Mouse (Mus musculus) heart, embryonic 10.5 days (tissue): ENCODE data around the gene Olfr391-ps. TPM values are rescaled to one million over a fixed set of nuclear protein-coding genes. Genes with fewer than 3 reads are reported as not detected.

Experiments
- DNase-seq: peaks from one replicate; pipeline ENCODE4 v3.0.0-alpha.2; 2017; ENCODE audit warnings: low spot score
- H3K27ac ChIP-seq: fragments of 300-500 bp; sonication (generic); 2 replicates; pipeline ENCODE4 v1.5.1; 2016; ENCODE audit warnings: mild to moderate bottlenecking
- H3K27me3 ChIP-seq: fragments of 300-500 bp; sonication (generic); 2 replicates; pipeline ENCODE4 v1.6.1; 2016; ENCODE audit warnings: mild to moderate bottlenecking; ENCODE audit not compliant: poor library complexity, insufficient read depth, severe bottlenecking
- H3K36me3 ChIP-seq: fragments of 300-500 bp; sonication (generic); 2 replicates; pipeline ENCODE4 v1.6.1; 2016; ENCODE audit warnings: mild to moderate bottlenecking, moderate library complexity
- H3K4me1 ChIP-seq: fragments of 300-500 bp; sonication (generic); 2 replicates; pipeline ENCODE4 v1.6.1; 2016; ENCODE audit warnings: mild to moderate bottlenecking
- H3K4me3 ChIP-seq: fragments of 300-500 bp; sonication (generic); 2 replicates; pipeline ENCODE4 v1.5.1; 2016; ENCODE audit warnings: mild to moderate bottlenecking, moderate library complexity
- H3K9me3 ChIP-seq: fragments of 300-500 bp; sonication (generic); 2 replicates; pipeline ENCODE4 v1.6.1; 2016; ENCODE audit warnings: mild to moderate bottlenecking, moderate library complexity
- WGBS: fragments of 180-500 bp; shearing (Covaris S2); methylation state at CpG from one replicate; pipeline ENCODE4 v1.1.7; 2016; 5-methylcytosine and 5-hydroxymethylcytosine counted together
- polyA plus RNA-seq: library from polyadenylated mRNA; unstranded; fragments of >200 nt; fragmentation: Nextera tagmentation; extraction: Ambion mirVana; gene quantifications from 2 replicates; pipeline ENCODE4 v1.2.1, GENCODE M21; 2016

The Olfr391-ps gene
- not detected in 2 replicates for polyA plus RNA-seq

DNA sequence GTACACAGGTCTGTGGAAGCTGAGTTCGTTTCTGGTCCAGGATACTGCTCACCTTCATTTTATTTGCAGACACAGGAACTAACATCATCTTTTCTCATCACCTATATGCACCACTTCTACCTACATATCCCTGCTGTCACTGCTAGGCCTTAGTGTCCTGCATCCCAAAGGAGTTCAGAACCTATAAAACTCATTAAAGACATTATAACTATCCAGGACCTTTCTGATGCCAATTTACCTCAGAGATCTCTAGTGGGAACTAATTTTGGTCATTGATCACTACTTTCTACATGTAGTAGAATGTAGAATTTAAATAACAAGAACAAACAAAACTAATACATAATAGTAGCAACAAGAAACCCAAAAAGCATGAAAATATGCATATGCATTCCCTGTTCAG is at the start of gene Olfr391-ps:
Gene Olfr391-ps, minus strand, starts transcription at position 101 of the 400 bp plus-strand sequence.
- Histone ChIP-seq H3K36me3 (no peaks in the 10 kb centered on the region), H3K4me3 (no peak within 1 kb of the TSS), H3K9me3 (no peaks in the 10 kb centered on the region), H3K27me3 (no peaks in the 10 kb centered on the region), H3K4me1 (no peaks in the 10 kb centered on the region), H3K27ac (no peak within 1 kb of the TSS)
- no peak for DNase-seq
- 56% methylated on average over 1 of the region's 1 CpGs for WGBS

DNA sequence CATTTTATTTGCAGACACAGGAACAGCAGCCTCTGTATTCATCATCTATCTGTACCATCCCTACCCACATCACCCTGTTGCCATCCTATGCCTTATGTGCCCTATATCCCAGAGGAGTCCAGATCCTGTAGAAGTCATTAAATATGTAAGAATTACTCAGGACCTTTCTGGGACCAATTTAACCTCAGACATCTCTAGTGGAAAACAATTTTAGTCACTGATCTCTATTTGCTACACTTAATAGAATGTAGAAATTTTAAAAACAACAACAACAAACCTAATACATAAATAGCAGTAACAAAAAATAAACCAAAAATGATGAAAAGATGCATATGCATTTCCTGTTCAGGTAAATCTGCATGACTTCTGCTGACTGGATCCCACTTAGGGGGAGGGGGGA is 48.5 kb upstream of the Olfr391-ps start, which contains the start of gene Olfr393:
Gene Olfr393, minus strand, starts transcription at position 101 of the 400 bp plus-strand sequence.
- Histone ChIP-seq H3K4me1 (no peaks in the 10 kb centered on the region), H3K27ac (no peak within 1 kb of the TSS), H3K36me3 (no peaks in the 10 kb centered on the region), H3K9me3 (peaks cover 8% of the 10 kb centered on the region; the same call in 1 of the 2 replicates), H3K27me3 (no peaks in the 10 kb centered on the region), H3K4me3 (no peak within 1 kb of the TSS)
- no peak for DNase-seq

DNA sequence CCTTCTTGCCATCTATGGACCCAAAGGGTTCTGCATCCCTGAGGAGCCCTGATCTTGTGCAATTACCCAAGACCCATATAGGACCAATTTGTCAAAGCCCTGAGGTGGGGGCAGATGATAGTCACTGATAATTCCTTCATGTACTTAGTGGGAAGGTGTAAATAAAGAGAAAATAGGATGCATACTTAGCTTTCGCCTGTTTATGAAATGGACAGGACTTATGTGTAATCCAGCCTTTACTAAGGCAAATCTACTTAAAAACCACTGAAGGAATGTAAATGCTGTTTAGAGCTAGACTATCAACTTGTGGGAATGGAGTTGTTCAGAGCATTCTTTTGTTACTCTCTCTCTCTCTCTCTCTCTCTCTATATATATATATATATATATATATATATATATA is 14.1 kb upstream of the Olfr391-ps start, which contains the start of gene Olfr392:
Gene Olfr392, minus strand, starts transcription at position 101 of the 400 bp plus-strand sequence.
- H3K4me1 ChIP-seq: no peaks in the 10 kb centered on the region
- H3K27me3 ChIP-seq: no peaks in the 10 kb centered on the region
- H3K9me3 ChIP-seq: no peaks in the 10 kb centered on the region
- WGBS: 82% methylated on average over 1 of the region's 1 CpGs
- no peaks in the 10 kb centered on the region for H3K36me3 ChIP-seq
- no peak for DNase-seq
- H3K4me3 ChIP-seq: no peak within 1 kb of the TSS
- H3K27ac ChIP-seq: no peak within 1 kb of the TSS

DNA sequence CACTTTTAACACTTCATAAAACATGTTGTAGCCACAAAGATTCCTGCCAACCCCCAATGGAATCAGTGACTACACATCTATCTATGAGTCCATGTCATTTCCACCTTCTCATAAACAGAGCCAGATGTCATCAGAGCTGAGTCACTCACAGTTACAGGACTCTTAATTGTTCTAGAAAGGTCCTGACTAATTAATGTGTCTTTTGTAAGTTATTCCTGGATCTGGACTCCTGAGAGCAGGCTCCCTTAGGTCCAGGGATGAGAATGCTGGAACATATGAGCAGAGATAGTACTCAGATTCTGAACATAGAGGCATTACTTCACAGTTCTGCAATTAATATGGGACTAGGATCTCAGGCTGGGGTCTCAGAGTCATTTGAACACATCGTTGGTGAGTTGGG is 20.2 kb downstream of the Olfr391-ps start, which contains the start of gene Olfr390:
Gene Olfr390, plus strand, starts transcription at position 301 of the 400 bp plus-strand sequence.
- H3K27me3 ChIP-seq: no peaks in the 10 kb centered on the region
- 74% methylated on average over 1 of the region's 1 CpGs for WGBS

DNA sequence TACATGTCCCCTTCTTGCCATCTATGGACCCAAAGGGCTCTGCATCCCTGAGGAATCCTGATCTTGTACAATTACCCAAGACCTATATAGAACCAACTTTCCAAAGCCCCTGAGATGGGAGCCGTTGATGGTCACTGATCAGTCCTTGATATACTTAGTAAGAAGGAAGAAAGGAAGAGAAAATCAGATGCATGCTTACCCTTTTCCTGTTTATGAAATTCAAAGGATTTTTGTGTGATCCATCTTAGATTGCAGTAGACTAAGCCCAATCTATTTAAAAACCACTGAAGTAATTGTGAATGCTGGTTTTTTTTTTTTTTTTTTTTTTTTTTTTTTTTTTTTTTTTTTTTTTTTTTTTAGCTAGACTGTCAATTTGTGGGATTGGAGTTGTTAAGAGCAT is 22.2 kb downstream of the Olfr391-ps start, which contains the start of gene Olfr389:
Gene Olfr389, minus strand, starts transcription at position 101 of the 400 bp plus-strand sequence.
- Histone ChIP-seq H3K27me3 (no peaks in the 10 kb centered on the region), H3K4me3 (no peak within 1 kb of the TSS), H3K36me3 (no peaks in the 10 kb centered on the region), H3K9me3 (peaks cover 4% of the 10 kb centered on the region; the same call in 1 of the 2 replicates), H3K27ac (no peak within 1 kb of the TSS), H3K4me1 (no peaks in the 10 kb centered on the region)
- WGBS: 74% methylated on average over 1 of the region's 1 CpGs
- DNase-seq: no peak

More for the DNA sequence above, 20.2 kb downstream of the Olfr391-ps start, which contains the start of gene Olfr390:
- DNase-seq: no peak
- Histone ChIP-seq H3K4me3 (no peak within 1 kb of the TSS), H3K9me3 (0 out of 2 replicates have a peak, but pooled peaks cover 4% of the 10 kb centered on the region), H3K27ac (no peak within 1 kb of the TSS), H3K36me3 (no peaks in the 10 kb centered on the region), H3K4me1 (no peaks in the 10 kb centered on the region)

DNA sequence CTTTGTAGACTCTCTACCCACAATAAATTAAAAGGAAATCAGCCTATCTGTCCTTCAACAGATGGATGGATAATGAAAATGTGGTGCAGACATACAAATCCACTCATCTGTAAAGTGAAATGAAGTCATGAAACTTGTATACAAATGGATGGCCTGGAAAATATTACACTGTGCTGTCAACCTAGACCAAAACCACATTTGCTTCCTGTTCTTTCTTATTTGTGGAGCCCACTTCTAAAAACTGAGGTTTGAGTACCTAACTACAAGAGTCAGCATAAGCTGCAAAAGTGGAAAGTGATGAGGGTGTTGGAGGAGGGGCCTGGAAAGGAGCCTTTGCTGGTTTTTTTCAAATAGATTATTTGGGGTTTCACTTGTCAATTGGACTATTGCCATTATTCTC is 43.7 kb downstream of the Olfr391-ps start:
- Histone ChIP-seq H3K4me3 (no peak overlapping the region), H3K9me3 (peaks cover 28% of the 10 kb centered on the region), H3K27me3 (no peaks in the 10 kb centered on the region), H3K4me1 (no peaks in the 10 kb centered on the region), H3K27ac (no peak overlapping the region), H3K36me3 (no peaks in the 10 kb centered on the region)
- no peak for DNase-seq

Other genes with a start within 250 kb of the Olfr391-ps start
- not detected in 2 replicates for gene Olfr385, start 210.0 kb downstream of the Olfr391-ps start, polyA plus RNA-seq
- gene Olfr384, start 204.5 kb downstream of the Olfr391-ps start, polyA plus RNA-seq: not detected in 2 replicates
- not detected in 2 replicates for gene Zfp735, start 114.3 kb downstream of the Olfr391-ps start, polyA plus RNA-seq
- gene Olfr389, start 22.3 kb downstream of the Olfr391-ps start, polyA plus RNA-seq: not detected in 2 replicates
- not detected in 2 replicates for gene Olfr390, start 20.1 kb downstream of the Olfr391-ps start, polyA plus RNA-seq
- not detected in 2 replicates for gene Olfr392, start 14.0 kb upstream of the Olfr391-ps start, polyA plus RNA-seq
- not detected in 2 replicates for gene Olfr393, start 48.4 kb upstream of the Olfr391-ps start, polyA plus RNA-seq
- gene Olfr394, start 87.7 kb upstream of the Olfr391-ps start, polyA plus RNA-seq: not detected in 2 replicates
- gene Olfr395, start 106.2 kb upstream of the Olfr391-ps start, polyA plus RNA-seq: not detected in 2 replicates
- not detected in 2 replicates for gene Olfr23, start 133.6 kb upstream of the Olfr391-ps start, polyA plus RNA-seq
- gene Olfr397, start 157.8 kb upstream of the Olfr391-ps start, polyA plus RNA-seq: not detected in 2 replicates
- gene Olfr398, start 187.4 kb upstream of the Olfr391-ps start, polyA plus RNA-seq: not detected in 2 replicates